ENCODE assay signal across 10 mouse cellular contexts in the genomic region with DNA sequence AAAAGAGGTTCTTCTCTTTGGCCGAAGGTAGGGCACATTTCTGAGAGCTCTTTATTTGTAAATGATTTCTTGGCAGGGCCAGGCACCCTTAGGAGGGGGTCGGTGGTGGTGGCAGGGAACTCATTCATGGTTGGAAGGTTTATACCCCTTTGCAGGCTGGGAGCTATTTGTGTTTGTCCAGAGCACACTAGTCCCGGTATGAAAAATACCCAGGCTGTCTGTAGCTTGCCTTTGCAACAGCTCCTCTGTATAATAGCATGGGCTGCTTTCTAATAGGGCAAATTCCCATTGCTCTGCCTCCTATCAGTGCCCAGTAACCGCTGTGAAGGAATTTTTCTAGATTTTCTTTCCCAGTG. TPM values are rescaled to one million over a fixed set of nuclear protein-coding genes. Genes with fewer than 3 reads are reported as not detected.
A peak's percentile ranks its signal among the peaks of the same experiment; 100 is the strongest.
DNase-seq lines count a peak whose midpoint lies in the region; ATAC-seq lines count a peak whose summit lies in the region.
"Had no signal": no experiment of that assay in that cellular context is flagged by ENCODE, and none has a peak within 500 bp of the region (broad histone marks: within the 10 kb centered on the region; RNA-seq: fewer than 3 reads in every experiment).

No protein-coding gene starts in this region.

- no peak overlapping the region for H3K27ac ChIP-seq in heart, embryonic 15.5 days
- H3K27ac ChIP-seq in embryonic facial prominence, embryonic 10.5 days (replicated peaks), result peak overlapping the region; percentile 88
- H3K27ac ChIP-seq in hindbrain, embryonic 13.5 days, result no peak overlapping the region
- H3K27ac ChIP-seq in midbrain, embryonic 11.5 days (ENCODE audit: low read depth, low read length), result no peak overlapping the region
- H3K27ac ChIP-seq: macrophage had no signal

- no peak for ATAC-seq in heart, embryonic 15.5 days (replicated peaks; ENCODE audit: insufficient number of reproducible peaks, insufficient read depth, low FRiP score, low read depth)
- ATAC-seq in hindbrain, embryonic 13.5 days (ENCODE audit: low FRiP score), result 0 out of 2 replicates have a peak, but pooled peaks have one; percentile 5
- ATAC-seq in midbrain, embryonic 11.5 days (ENCODE audit: low FRiP score), result peak; percentile 39
- ATAC-seq in CD4-positive, CD25-positive, alpha-beta regulatory T cell, adult 4 months, result no peak

- peak overlapping the region; percentile 53 for H3K4me3 ChIP-seq in heart, embryonic 15.5 days
- H3K4me3 ChIP-seq in embryonic facial prominence, embryonic 10.5 days, result peak overlapping the region; percentile 60
- peak overlapping the region; percentile 43 for H3K4me3 ChIP-seq in hindbrain, embryonic 13.5 days
- peak overlapping the region; percentile 33; the same call in 1 of the 2 replicates for H3K4me3 ChIP-seq in midbrain, embryonic 11.5 days (ENCODE audit: low read depth, low read length)

- 11% methylated on average over 4 of the region's 4 CpGs for WGBS in heart, embryonic 15.5 days
- 2% methylated on average over 4 of the region's 4 CpGs for WGBS in embryonic facial prominence, embryonic 10.5 days
- WGBS in hindbrain, embryonic 13.5 days, result 3% methylated on average over 4 of the region's 4 CpGs
- WGBS in midbrain, embryonic 11.5 days, result 2% methylated on average over 4 of the region's 4 CpGs

- H3K4me2 ChIP-seq in heart, embryonic 15.5 days, result peak overlapping the region; percentile 92
- H3K4me2 ChIP-seq in hindbrain, embryonic 13.5 days, result peak overlapping the region; percentile 72
- H3K4me2 ChIP-seq in midbrain, embryonic 11.5 days, result peak overlapping the region; percentile 59

- H3K27me3 ChIP-seq in heart, embryonic 15.5 days, result peaks cover 69% of the 10 kb centered on the region
- peaks cover 89% of the 10 kb centered on the region for H3K27me3 ChIP-seq in embryonic facial prominence, embryonic 10.5 days (replicated peaks; ENCODE audit: low read depth, poor library complexity, severe bottlenecking)
- peaks cover 91% of the 10 kb centered on the region for H3K27me3 ChIP-seq in hindbrain, embryonic 13.5 days
- H3K27me3 ChIP-seq in midbrain, embryonic 11.5 days (ENCODE audit: control insufficient read depth, insufficient read depth, low read length), result peaks cover 53% of the 10 kb centered on the region

- no peak for DNase-seq in heart, adult 8-10 months (ENCODE audit: low spot score)
- no peak for DNase-seq in embryonic facial prominence, embryonic 10.5 days (ENCODE audit: low spot score)
- DNase-seq in midbrain, embryonic 11.5 days (ENCODE audit: low spot score, missing footprints), result peak; percentile 93
- DNase-seq in right cerebral cortex, postnatal 25 days, result no peak
- DNase-seq in adrenal gland, postnatal 10 days, result no peak

- H3K9me3 ChIP-seq in heart, embryonic 15.5 days (replicated peaks), result no peaks in the 10 kb centered on the region
- H3K9me3 ChIP-seq in embryonic facial prominence, embryonic 10.5 days, result no peaks in the 10 kb centered on the region
- H3K9me3 ChIP-seq in hindbrain, embryonic 13.5 days, result peaks cover 3% of the 10 kb centered on the region; the same call in 1 of the 2 replicates
- no peaks in the 10 kb centered on the region; the same call in 1 of the 2 replicates for H3K9me3 ChIP-seq in midbrain, embryonic 11.5 days (ENCODE audit: control insufficient read depth, low read length)

- H3K9ac ChIP-seq in heart, embryonic 15.5 days, result no peak overlapping the region
- H3K9ac ChIP-seq in hindbrain, embryonic 13.5 days, result 0 out of 2 replicates have a peak overlapping the region, but pooled peaks have one; percentile 61
- no peak overlapping the region for H3K9ac ChIP-seq in midbrain, embryonic 11.5 days (ENCODE audit: low read length)

- H3K36me3 ChIP-seq in heart, embryonic 15.5 days, result no peaks in the 10 kb centered on the region
- no peaks in the 10 kb centered on the region for H3K36me3 ChIP-seq in embryonic facial prominence, embryonic 10.5 days (replicated peaks)
- H3K36me3 ChIP-seq in hindbrain, embryonic 13.5 days, result no peaks in the 10 kb centered on the region
- no peaks in the 10 kb centered on the region for H3K36me3 ChIP-seq in midbrain, embryonic 11.5 days (ENCODE audit: control insufficient read depth, insufficient read depth, low read length)

- peaks cover 23% of the 10 kb centered on the region for H3K4me1 ChIP-seq in heart, embryonic 15.5 days (replicated peaks)
- peaks cover 45% of the 10 kb centered on the region for H3K4me1 ChIP-seq in embryonic facial prominence, embryonic 10.5 days
- H3K4me1 ChIP-seq in hindbrain, embryonic 13.5 days (replicated peaks), result peaks cover 27% of the 10 kb centered on the region
- peaks cover 7% of the 10 kb centered on the region; the same call in 1 of the 2 replicates for H3K4me1 ChIP-seq in midbrain, embryonic 11.5 days (ENCODE audit: control insufficient read depth, insufficient read depth, low read length)

RNA-seq across cellular contexts. Expression of gene Foxd1, which starts 37.6 kb away (rescaled TPM):
- polyA plus RNA-seq in heart, embryonic 15.5 days (2015; fragmentation: Nextera tagmentation; extraction: Ambion mirVana), result 0.05 TPM in 1 of 2 replicates, not detected in the other
- under 1 TPM in 1 of 4 experiments, not detected in 3; 0.06 TPM for total RNA-seq in heart, adult 8-10 months (2022)
- 3.7 and 4.3 TPM in 2 replicates for polyA plus RNA-seq in embryonic facial prominence, embryonic 10.5 days (2016; fragmentation: Nextera tagmentation; extraction: Ambion mirVana)
- polyA plus RNA-seq in hindbrain, embryonic 13.5 days (2015; fragmentation: Nextera tagmentation; extraction: Ambion mirVana), result 0.79 and 1.1 TPM in 2 replicates
- 4.4 and 5.2 TPM in 2 replicates for polyA plus RNA-seq in midbrain, embryonic 11.5 days (2014; fragmentation: Nextera tagmentation; extraction: Ambion mirVana)
- not detected for polyA plus RNA-seq in CD4-positive, CD25-positive, alpha-beta regulatory T cell, adult 4 months (2017; shearing (Covaris generic))
- 1 to 10 TPM in 1 of 2 experiments, under 1 TPM in 1; 0.72 to 1.1 TPM for total RNA-seq in adrenal gland, postnatal 10 days (2021)
- polyA plus RNA-seq: macrophage; small intestine, adult 2 months had no signal

Comparison
In these comparisons a context has a peak if more than half of its experiments do, and no peak if none do; other contexts are left out.
1. ATAC-seq: peak in hindbrain, embryonic 13.5 days (single experiment) and midbrain, embryonic 11.5 days (single experiment); none in heart, embryonic 15.5 days (single experiment) and CD4-positive, CD25-positive, alpha-beta regulatory T cell, adult 4 months (single experiment).
2. Peak in every context shown above with its lines, with median percentiles within 50 percentile points of each other: H3K4me2 ChIP-seq and H3K4me3 ChIP-seq.